Mouse (Mus musculus) kidney, adult 11 months (tissue): ENCODE data around the gene Ptpn13.
A peak's percentile ranks its signal among the peaks of the same experiment; 100 is the strongest.

ENCODE experiments used
- DNase-seq: peaks from one replicate; pipeline ENCODE4 v3.0.0; 2022

The Ptpn13 gene

DNA sequence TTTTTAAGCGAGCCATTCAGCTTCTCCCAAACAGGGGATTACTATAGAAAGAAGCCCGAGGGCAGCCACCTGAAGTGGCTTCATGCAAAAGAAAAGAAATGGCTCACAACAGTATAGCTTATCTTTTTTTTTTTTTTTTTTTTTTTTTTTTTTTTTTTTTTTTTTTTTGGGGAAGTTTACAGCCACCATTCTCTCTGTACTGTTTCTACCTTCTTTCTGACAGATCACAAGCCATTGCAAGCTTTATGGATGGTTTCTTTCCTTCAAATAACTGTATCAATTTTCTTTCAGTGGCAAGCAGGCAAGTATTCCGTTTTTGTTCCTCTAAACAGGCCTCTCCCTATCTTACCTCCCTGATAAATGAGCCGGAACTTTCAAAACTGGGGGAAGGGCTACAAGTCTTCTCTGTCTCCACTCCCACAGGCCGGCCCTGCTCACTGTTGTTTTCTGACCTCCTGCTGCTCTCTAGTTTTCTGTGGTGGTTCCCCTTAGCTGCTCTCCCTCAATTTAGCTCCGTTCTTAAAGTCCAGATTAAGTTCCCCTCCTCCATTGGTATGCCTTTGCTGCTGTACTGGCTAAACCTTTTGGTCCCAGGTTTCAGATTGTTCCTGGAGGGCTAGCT is 1.6 kb upstream of the Ptpn13 start:
- DNase-seq = peak; percentile 58

DNA sequence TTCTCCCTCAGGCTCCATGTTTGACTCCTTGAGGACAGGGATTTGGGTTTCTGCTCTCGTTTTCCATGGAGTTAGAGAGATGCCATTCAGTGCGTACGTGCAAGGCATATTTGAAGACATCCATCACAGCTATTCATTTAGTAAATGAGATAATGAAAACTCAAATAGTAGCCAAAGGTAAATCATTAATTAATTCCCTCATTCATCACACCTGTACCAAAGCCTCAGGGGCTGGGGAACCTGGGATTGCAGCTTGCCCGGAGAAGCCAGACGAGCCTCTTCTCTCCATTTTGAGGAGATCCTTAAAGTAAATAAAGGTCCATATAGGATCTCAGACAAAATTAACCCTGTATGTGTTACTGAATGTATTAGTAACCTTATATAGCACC is 1.1 kb upstream of the Ptpn13 start:
- peak; percentile 32 for DNase-seq

DNA sequence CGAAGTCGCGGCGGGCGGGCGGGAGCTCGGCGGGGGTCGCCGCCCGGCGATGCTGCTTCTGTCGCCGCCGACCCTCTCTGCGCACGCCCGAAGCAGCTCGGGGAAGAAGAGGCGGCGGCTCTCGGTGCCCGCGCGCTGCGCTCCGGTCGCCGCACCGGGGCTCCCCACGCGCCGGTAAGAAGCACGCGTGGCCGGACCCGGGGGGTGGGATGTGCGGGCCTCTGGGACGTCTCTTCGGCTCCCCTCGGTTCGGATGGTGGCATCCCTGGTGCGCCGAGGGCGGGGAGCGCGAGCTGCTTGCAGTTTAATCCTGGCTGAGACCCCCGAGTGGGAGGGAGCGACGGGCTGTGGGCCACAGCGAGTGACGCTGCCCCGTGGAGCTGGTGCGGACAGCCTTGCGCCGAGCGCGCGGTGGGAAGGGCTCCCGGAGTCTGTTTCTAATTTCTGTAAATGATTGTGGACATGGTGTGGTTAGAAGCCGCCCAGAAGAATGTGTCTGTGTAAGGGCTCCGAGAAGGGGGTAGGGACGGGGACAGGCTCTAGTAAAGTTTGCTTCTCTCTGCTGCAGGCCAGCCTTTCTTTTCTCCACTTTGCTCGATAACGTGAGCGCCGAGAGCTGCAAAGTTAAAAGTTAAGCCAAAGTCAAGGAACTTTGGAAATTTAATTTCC is 505 bp downstream of the Ptpn13 start:
- DNase-seq = peak; percentile 87

DNA sequence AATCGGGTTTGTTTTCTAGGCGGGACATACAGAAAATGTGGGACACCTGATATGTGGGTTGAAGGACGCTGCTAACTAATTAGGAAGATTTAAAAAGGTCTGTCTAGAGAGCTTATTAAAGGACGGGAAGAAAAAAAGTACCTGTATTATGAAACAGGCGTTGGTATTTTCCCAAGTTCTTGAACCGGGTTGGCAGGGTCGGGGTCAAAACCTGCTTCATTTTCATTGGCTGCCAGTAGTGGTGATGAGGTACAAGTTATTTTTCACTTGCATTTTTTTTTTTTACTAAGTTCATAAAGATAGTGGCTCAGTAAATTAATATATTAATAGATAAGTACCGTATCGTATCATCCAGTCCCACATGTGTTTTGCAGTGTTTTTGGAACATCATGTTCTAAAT is 1.3 kb downstream of the Ptpn13 start:
- DNase-seq = peak; percentile 42

DNA sequence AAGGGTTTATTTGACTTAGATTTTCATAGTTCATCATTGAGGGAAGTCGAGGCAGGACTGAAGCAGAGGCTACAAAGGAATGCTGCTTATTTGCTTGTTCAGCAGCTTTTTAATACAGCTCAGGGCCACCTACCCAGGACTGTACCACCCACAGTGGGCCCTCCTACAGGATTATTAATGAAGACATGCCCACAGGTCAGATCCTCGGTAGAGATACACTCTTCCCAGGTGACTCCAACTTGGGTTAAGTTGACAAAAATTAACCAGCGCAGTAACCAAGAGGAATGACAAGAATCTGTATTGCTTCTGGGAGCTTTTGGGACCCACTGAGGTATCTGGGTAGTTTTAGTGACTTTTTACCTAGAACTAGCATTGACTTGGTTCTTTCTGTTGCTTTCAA is 6.0 kb downstream of the Ptpn13 start:
- DNase-seq = peak; percentile 30

DNA sequence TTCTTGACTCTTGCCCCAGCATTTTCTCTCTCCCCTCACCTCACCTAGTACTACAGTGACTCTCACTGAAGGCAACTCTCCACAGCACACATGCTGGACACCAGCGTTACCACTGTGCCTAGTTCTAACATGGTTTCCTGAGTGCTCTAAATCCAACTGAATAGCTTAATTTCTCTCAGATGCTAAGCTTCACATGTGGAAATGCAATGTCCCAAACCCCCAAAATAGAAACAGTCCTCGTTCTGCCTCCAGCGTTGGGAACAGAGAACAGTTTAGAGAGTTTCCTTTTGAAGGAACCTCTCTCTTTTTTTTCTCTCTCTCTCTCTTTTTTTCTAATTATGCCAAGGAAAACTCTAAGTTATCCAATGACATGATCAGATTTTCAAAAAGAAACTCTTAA is 6.5 kb downstream of the Ptpn13 start:
- DNase-seq = no peak

DNA sequence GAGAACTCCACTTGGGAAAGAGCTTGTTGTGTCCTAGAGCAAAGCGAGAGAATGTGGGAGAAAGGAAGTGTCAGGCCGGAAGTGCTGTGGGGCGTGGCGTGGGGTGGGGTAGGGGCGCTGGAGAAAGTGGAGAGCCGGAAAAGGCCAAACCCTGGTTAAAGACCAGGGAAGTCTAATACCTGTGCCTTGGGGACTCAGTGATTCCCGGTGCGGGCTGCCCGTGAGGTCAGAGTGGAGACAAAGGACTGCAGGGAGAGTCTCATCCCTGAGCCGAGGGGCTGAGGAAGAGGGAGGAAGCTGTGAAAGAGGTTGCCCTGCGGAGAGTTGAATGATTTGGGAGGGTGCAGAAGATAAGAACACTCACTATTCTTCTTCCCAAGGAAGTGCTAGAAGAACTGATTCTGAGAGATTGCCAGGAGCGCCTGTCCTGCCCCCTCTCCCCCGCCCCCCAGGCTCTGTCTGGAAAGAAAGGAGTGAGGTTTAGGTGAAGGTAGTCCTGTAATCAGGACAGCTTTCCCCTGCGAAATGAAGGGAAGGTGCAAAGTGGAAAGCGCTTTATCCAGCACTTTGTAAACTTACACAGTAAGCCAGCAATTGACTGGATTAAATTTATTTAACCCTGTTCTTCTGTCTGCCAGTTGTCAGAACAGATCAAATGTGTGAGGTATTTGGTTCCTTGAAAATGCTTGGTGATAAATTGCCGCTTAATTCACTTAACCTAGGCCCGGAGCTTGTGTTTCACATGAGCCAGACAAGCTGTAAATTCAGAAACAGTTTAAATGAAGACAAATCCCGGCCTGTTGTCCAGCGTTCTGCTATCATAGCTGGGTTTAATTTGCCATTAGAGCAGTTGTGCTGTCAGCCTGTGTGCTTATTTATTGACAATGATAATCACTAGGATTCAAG is 11.3 kb downstream of the Ptpn13 start:
- DNase-seq = no peak

DNA sequence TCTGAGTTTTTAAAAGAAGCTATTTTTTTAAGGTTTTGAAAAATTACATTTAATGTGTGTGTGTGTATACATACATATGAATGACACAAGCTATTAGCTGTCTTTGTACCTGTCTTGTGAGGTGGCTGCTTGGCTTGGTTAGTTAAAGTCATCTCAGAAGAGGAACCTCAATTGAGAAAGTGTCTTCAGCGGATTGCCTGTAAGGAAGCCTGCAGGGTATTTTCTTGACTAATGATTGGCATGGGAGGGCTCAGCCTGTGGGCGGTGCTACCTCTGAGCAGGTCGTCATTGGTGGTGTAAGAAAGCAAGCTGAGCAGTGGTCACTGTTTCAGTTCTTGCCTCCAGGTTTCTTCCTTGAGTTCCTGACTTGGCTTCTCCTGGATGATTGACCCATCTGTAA is 12.7 kb downstream of the Ptpn13 start:
- DNase-seq = no peak

DNA sequence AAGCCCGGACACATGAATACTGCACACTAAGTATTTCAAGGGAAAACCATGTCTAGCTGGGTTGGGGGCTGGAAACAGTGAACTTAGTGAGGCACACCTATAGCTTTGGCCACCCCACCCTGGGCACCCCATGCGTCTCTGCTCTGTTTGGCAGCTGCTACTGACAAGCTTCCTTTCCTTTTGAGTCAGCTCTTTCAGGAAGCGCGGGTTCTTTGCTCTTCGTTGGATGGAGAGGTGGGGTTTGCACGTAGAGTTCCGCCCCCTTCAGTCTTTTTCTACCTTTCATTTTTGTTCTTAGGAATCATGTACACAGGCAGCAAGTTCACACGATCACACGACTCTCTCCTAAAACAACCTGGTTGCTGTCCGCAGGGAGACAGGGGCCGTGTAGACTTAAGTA is 14.2 kb downstream of the Ptpn13 start:
- no peak for DNase-seq

DNA sequence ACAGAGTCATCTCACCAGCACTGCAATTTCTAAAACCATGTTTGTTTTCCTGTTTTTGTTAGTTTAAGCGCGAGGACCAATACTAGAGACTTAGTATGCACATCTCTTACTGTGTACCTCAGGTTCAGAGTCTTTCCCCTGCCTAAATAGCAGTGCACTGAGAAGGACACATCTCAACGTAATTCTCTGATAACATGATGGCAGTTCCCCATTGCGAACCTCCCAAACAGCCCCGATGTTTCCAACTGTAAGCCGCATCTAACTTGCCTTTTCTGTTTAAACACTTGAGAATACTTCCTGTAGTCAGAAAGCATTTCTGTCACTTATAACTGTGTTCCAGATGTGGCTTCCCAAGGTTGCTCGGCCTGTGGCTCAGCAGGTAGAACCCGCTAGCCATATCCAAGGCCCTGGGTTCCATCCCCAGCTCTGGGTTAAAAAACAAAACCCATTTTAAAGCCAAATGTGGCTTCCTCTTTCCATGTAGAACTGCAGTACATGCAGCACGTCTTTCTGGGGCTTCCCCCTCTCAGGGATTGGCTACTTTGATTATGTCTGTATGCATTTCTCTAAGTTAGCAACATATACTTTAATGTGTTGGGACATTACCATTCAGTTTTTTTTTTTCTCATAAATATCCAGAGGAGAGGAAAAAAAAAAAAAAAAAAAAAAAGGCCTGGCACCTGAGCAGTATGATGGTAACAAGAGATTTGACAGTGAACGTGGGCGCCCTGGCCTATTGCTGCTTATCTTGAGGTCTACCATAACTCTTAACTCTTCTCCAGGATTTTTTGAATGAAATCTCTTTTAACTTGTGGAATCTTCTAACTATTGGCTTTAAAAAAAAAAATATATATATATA is 15.7 kb downstream of the Ptpn13 start:
- no peak for DNase-seq

DNA sequence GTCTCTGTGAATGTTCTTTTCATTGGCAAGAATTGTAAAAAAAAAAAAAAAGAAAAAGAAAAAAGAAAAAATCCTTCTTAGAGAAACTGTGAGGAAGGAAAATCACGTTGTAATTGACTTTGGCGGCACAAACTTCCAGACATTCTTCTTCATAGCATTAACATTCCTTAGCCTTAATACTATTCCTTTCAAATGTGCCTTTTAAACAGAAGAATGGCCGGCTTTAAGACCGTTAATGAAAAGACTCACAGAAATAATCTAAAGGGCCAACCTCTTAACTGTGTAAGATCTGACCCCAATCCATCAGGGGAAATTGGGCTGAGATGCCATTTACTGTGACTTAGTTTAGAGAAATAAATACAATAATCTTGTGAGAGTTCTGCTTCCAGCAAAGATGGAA is 16.7 kb downstream of the Ptpn13 start:
- DNase-seq = no peak

DNA sequence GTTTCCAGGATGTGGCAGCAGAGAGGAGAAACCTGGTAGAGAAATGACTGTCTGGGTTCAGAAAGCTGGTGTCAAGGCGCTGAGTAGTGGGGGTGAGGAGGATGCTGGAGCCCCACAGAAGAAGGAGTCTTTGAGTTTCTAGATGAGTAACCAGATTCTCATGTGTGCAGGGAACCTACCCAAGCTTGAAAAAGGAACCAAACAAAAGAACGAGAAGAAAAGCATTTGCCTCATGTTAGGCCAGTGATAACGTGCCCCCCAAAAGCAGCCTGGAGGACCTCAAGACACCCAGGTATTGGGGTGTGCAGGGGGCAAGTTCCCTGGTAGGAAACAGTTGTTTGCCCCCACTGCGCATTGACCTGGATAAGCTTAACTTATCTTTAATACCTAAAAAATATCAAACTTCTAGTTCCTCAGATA is 17.3 kb downstream of the Ptpn13 start:
- DNase-seq = no peak

DNA sequence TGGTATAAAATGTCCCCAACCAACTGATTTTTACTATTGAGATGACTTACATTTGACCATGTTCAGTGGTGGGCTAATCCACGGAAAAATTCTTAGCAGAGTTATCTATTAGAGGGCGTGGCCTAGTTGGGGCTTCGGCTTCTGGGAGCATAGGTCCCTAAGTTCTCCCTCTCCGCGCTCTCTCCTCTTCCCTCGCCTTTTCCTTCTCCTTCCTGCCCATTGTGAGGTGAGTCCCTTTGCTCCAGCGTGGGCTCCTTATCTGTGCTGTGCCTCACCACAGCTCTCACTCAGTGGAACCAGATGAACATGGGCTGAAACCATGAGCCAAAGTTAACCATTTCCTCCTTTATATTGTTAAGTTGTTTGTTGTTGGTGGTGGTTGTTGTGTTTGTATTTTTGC is 17.9 kb downstream of the Ptpn13 start:
- no peak for DNase-seq

DNA sequence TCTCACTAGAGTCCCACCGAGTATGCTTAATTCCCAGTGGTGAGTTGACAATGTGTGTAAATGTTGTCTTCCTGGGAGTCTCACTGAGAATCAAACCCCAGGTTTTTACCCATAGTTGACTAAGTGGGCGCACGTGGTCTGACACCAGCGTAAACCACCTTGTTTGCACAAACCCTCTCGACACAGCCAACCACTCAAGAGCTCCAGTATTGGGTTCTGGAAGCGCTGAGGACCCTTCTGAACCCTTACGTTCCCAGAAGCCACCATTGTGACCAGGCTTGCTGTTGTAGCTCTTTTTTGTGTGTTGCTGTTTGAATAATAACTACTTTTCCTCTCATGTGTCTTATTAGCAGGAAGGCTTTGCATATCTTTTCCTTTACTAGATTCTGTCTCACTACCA is 20.4 kb downstream of the Ptpn13 start:
- no peak for DNase-seq

DNA sequence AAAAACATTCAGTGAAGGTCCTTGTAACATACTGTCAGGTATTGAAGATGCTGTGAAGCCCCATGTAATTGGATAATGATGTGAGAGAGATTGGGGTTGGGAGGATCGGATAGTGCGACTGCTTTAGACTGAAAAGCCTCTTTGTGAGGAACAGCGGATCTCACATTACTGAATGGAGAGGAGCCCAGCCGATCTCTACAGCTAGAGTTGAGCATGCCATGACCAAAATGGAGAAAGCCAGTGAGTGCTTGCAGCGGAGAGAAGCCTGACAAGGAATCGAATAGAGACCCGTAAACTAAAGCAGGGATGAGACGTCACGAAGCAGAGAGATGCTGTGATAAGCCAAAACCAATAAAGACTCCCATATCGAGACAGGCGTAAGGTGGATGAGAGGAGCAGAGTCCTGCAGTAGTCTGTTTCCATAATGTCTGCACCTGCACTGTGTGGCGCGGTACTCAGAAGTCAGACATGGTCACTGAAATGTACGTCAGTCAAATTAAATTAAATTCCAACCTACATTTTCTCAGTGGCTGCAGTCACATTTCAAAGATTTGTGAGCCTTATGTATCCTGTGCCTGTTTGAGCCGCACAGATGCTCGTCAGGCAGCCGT is 22.9 kb downstream of the Ptpn13 start:
- DNase-seq = no peak

DNA sequence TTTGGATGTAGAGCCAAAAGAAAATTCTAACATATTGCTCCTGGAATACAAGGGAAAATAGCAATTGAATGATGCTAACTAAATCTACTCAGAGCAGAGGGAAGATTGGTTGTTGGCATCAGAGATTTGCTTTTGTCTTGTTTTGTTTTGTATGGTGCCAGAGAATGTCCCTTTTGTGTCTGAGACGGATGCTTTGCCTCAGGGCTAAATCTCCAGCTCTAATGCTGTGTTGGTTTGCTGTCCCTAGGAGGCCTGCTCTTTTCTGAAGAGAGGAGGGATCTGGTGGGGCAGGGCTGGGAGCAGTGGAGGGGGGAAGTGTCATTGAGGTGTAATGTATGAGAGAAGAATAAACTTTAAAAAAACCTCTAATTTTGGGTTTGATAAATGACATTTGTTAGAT is 23.5 kb downstream of the Ptpn13 start:
- DNase-seq = no peak

DNA sequence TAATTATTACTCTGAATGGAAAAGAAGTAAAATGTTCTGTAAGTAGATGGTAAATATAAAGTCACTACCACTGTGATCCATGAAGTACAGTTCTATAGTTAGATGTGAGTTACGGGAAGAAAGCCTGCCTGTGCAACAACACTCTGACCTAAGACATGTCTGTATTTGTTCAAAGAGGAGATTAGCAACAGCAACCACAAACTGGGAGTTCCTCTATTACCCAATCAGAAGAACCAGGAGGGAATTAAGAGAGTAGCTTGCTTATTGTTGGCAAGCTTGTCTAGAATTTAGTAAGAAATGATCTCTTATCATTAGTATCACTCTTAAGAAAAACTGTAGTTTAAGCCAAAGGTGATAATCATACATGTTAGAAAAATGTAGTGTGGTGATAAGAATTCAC is 25.7 kb downstream of the Ptpn13 start:
- DNase-seq = no peak

DNA sequence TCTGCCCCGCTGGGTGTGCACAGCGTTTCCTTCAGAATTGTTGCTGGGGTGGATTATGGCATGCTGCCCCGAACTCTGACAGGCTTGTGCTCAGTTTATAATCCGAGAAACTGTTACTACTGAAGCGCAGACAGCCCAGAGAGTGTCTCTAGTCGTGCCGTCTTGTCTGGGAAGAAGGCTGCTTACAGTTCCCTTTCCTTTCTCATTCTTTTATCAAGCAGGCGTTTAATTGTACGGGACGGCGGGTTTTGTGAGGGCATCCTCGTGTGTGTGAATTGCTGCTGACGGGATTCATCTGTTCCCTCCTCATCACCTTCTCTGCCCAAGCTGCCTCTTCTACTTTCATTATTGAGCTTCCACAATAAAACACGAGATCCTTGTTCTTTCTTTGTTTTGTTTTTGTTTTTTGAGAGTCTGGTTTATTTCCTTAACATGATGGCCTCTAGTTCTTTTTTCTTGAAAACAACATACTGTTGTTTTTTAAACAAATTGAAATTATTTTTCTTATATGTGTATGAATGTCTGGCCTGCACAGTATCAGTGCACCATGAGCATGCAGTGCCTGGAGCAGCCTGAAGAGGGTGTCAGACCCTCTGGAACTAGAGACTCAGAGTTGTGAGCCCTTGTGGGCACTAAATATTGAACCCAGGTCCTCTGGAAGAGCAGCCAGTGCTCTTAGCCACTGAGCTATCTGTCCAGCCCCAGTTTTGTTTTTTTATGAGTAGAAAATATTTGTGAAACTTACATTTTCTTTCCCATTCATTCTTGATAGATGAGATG is 28.6 kb downstream of the Ptpn13 start:
- DNase-seq = no peak

DNA sequence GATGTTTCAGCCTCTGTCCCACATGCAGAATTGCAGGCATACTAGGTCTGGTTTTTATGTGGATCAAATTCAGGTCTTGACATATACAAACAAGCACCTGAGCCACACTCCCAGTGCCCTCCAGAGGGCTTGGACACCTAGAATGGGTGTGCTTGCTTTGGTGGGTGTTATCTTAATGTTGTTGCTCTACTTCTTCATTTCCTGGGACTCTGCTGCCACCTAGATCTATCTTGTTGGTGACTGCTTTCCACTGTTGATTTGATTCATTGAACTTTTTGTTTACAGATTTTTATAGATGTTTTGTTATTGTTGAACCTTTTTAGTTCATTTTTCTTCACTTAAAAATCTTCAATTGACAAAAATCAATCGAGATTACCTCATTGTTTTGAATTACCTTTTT is 31.8 kb downstream of the Ptpn13 start:
- DNase-seq = no peak

DNA sequence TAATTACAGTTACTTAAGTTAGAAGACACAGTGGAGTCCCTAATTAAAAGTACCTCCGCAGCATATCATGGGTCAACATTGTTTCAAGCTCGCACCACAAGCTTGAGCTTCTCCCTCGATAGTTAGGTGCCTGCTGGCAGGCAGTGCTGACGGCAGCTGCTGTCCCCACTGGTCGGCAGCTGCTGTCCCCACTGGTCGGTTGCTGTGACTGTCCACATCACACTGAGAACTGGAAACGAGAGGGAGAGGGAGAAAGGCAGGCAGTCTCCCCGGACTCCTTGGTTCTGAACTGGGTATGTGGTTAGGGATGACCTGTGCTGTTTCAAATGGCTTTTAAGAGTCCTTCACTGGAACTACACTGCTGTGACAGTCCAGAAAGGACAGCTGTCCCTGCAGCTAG is 33.4 kb downstream of the Ptpn13 start:
- no peak for DNase-seq

DNA sequence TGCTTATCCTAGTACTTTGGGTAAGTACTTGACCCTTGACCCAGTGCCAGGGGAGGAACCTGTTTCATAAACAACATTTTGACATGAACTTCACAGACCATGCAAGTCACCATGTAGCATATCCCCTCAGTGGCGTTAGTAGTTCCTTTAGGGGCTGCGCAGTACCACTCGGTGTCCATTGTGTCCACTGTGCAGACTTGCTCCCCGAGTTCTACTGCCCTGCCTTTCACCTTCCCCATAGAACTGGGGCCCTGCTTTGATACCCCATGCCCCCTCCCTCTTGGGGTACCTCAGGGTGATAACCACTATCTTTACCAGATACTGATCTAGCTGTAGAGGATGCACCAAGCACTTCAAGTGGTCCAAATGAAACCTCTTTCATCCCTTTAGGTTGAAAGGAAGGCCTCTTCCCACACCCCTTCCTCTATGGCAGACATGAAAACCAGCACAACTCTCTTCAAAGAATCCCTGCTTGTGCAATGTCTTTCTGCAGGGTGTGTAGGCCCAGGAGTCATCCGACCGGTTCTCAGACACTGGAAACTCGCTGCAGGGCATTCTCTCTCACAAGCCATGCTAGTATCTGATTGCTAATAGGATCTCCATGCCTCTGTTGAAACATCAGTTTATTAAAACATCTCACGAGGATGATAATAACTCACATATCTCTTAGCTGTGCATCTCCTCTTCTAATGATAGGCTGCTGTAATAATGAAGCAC is 34.1 kb downstream of the Ptpn13 start:
- no peak for DNase-seq
